Mouse (Mus musculus) brain, embryonic 18.5 days (tissue): ENCODE measurements around the gene Kctd2.
"Not testable (repeated sequence)": the region's sequence is repeated elsewhere in the genome, so short reads cannot be mapped to it uniquely, and the experiment has no call there.

Source experiments
- DNase-seq: peaks from one replicate; pipeline ENCODE4 v3.0.0-alpha.2; 2012; ENCODE audit warnings: low read depth, low spot score

Gene Kctd2

GRCm38 (mm10) chr11:115473626-115474275 is 53.8 kb downstream of the Kctd2 start:
- peak; percentile 80 for DNase-seq

GRCm38 (mm10) chr11:115475025-115475757 is 55.3 kb downstream of the Kctd2 start, which contains the start of gene Armc7:
Armc7 (plus strand) TSS chr11:115475667.
- peak; percentile 88 for DNase-seq

- no peak for DNase-seq
These were observed 55.9 kb downstream of the Kctd2 start for GRCm38 (mm10) chr11:115475758-115476237.

GRCm38 (mm10) chr11:115476630-115477029 is 56.7 kb downstream of the Kctd2 start:
- not testable (repeated sequence) for DNase-seq

GRCm38 (mm10) chr11:115477388-115477787 is 57.5 kb downstream of the Kctd2 start:
- not testable (repeated sequence) for DNase-seq

- no peak for DNase-seq
These were observed 58.5 kb downstream of the Kctd2 start for GRCm38 (mm10) chr11:115478296-115478938.
